Mouse (Mus musculus): ENCODE measurements around the gene Rhog.

Gene Rhog

GRCm38 (mm10) chr7:102222336-102222735 lies 33.5 kb downstream of the Rhog start:
- peak; percentile 81 for DNase-seq (ENCODE audit: low read depth)

- no peak for DNase-seq (ENCODE audit: low read depth)
These were observed 34.0 kb downstream of the Rhog start for GRCm38 (mm10) chr7:102221899-102222298.

GRCm38 (mm10) chr7:102211071-102211470 lies 44.8 kb downstream of the Rhog start:
- no peak for DNase-seq (ENCODE audit: low read depth)

GRCm38 (mm10) chr7:102209756-102210721 lies 45.8 kb downstream of the Rhog start, which contains the start of the genes Nup98 and Pgap2:
Gene Nup98 (minus strand): TSS chr7:102210176.
Gene Pgap2 (plus strand): TSS chr7:102210208.
- peak; percentile 99 for DNase-seq (ENCODE audit: low read depth)

GRCm38 (mm10) chr7:102208806-102209363 lies 47.0 kb downstream of the Rhog start:
- DNase-seq (ENCODE audit: low read depth): no peak

- DNase-seq (ENCODE audit: low read depth): peak; percentile 30
These were observed 50.2 kb downstream of the Rhog start for GRCm38 (mm10) chr7:102205646-102206045.

- DNase-seq (ENCODE audit: low read depth): no peak
These were observed 51.5 kb downstream of the Rhog start for GRCm38 (mm10) chr7:102204296-102204857.

GRCm38 (mm10) chr7:102200996-102201785 lies 54.7 kb downstream of the Rhog start:
- no peak for DNase-seq (ENCODE audit: low read depth)

GRCm38 (mm10) chr7:102200576-102200975 lies 55.3 kb downstream of the Rhog start:
- DNase-seq (ENCODE audit: low read depth): no peak

GRCm38 (mm10) chr7:102192356-102192755 lies 63.5 kb downstream of the Rhog start:
- DNase-seq (ENCODE audit: low read depth): peak; percentile 37

Data from induced T-regulatory cell, adult 2 months (primary cell).